Mouse (Mus musculus): ENCODE data around the gene Defb13. TPM values are rescaled to one million over a fixed set of nuclear protein-coding genes. Genes with fewer than 3 reads are reported as not detected.
"Not testable (repeated sequence)": the region's sequence is repeated elsewhere in the genome, so short reads cannot be mapped to it uniquely, and the experiment has no call there.

The Defb13 gene
- not detected in 2 replicates for polyA plus RNA-seq (2014; fragmentation: Nextera tagmentation; extraction: Ambion mirVana)

- H3K27ac ChIP-seq (ENCODE audit: low read depth, low read length), result no peak within 1 kb of the TSS
- WGBS, result 83% methylated on average over 6 of the region's 6 CpGs
- H3K9me3 ChIP-seq (ENCODE audit: control insufficient read depth, low read length), result no peaks in the 10 kb centered on the region
- no peak within 1 kb of the TSS for H3K4me2 ChIP-seq
- no peak for DNase-seq (ENCODE audit: low spot score, missing footprints)
- H3K9ac ChIP-seq (ENCODE audit: low read length), result no peak within 1 kb of the TSS
- H3K36me3 ChIP-seq (ENCODE audit: control insufficient read depth, insufficient read depth, low read length), result no peaks in the 10 kb centered on the region
- no peaks in the 10 kb centered on the region for H3K4me1 ChIP-seq (ENCODE audit: control insufficient read depth, insufficient read depth, low read length)
- no peaks in the 10 kb centered on the region for H3K27me3 ChIP-seq (ENCODE audit: control insufficient read depth, insufficient read depth, low read length)
- no peak within 1 kb of the TSS for H3K4me3 ChIP-seq (ENCODE audit: low read depth, low read length)
- ATAC-seq (ENCODE audit: low FRiP score), result no peak
Observed at GRCm38 (mm10) chr8:21946462-21946861, at the start of gene Defb13. Gene Defb13, plus strand, starts transcription at chr8:21946762.

GRCm38 (mm10) chr8:21906290-21906689 lies 40.3 kb upstream of the Defb13 start, which contains the start of gene Defb11:
Gene Defb11, minus strand, starts transcription at chr8:21906412.
- H3K4me3 ChIP-seq (ENCODE audit: low read depth, low read length); ATAC-seq (ENCODE audit: low FRiP score); H3K9me3 ChIP-seq (ENCODE audit: control insufficient read depth, low read length); H3K36me3 ChIP-seq (ENCODE audit: control insufficient read depth, insufficient read depth, low read length); H3K27ac ChIP-seq (ENCODE audit: low read depth, low read length); H3K27me3 ChIP-seq (ENCODE audit: control insufficient read depth, insufficient read depth, low read length); H3K4me1 ChIP-seq (ENCODE audit: control insufficient read depth, insufficient read depth, low read length); H3K4me2 ChIP-seq; DNase-seq (ENCODE audit: low spot score, missing footprints); H3K9ac ChIP-seq (ENCODE audit: low read length): not testable (repeated sequence)

GRCm38 (mm10) chr8:21911931-21912330 lies 34.6 kb upstream of the Defb13 start:
- no peak overlapping the region for H3K4me3 ChIP-seq (ENCODE audit: low read depth, low read length)
- no peak for ATAC-seq (ENCODE audit: low FRiP score)
- no peaks in the 10 kb centered on the region for H3K9me3 ChIP-seq (ENCODE audit: control insufficient read depth, low read length)
- H3K36me3 ChIP-seq (ENCODE audit: control insufficient read depth, insufficient read depth, low read length), result no peaks in the 10 kb centered on the region
- no peak overlapping the region for H3K4me2 ChIP-seq
- no peak overlapping the region for H3K27ac ChIP-seq (ENCODE audit: low read depth, low read length)
- no peaks in the 10 kb centered on the region for H3K4me1 ChIP-seq (ENCODE audit: control insufficient read depth, insufficient read depth, low read length)
- no peak for DNase-seq (ENCODE audit: low spot score, missing footprints)
- no peaks in the 10 kb centered on the region for H3K27me3 ChIP-seq (ENCODE audit: control insufficient read depth, insufficient read depth, low read length)
- 9% methylated on average over 1 of the region's 1 CpGs for WGBS
- no peak overlapping the region for H3K9ac ChIP-seq (ENCODE audit: low read length)

- H3K36me3 ChIP-seq (ENCODE audit: control insufficient read depth, insufficient read depth, low read length), result no peaks in the 10 kb centered on the region
- DNase-seq (ENCODE audit: low spot score, missing footprints) (no peak), ATAC-seq (ENCODE audit: low FRiP score) (no peak)
- no peak overlapping the region for H3K4me2 ChIP-seq
- no peaks in the 10 kb centered on the region for H3K4me1 ChIP-seq (ENCODE audit: control insufficient read depth, insufficient read depth, low read length)
- H3K9ac ChIP-seq (ENCODE audit: low read length), result no peak overlapping the region
- no peak overlapping the region for H3K4me3 ChIP-seq (ENCODE audit: low read depth, low read length)
- no peak overlapping the region for H3K27ac ChIP-seq (ENCODE audit: low read depth, low read length)
- WGBS, result 19% methylated on average over 2 of the region's 2 CpGs
- H3K27me3 ChIP-seq (ENCODE audit: control insufficient read depth, insufficient read depth, low read length), result no peaks in the 10 kb centered on the region
- no peaks in the 10 kb centered on the region for H3K9me3 ChIP-seq (ENCODE audit: control insufficient read depth, low read length)
Observed at GRCm38 (mm10) chr8:21912554-21912953, 34.0 kb upstream of the Defb13 start.

GRCm38 (mm10) chr8:21915625-21916024 lies 30.9 kb upstream of the Defb13 start:
- Histone ChIP-seq H3K9ac (ENCODE audit: low read length) (no peak overlapping the region), H3K4me3 (ENCODE audit: low read depth, low read length) (no peak overlapping the region), H3K9me3 (ENCODE audit: control insufficient read depth, low read length) (no peaks in the 10 kb centered on the region), H3K27ac (ENCODE audit: low read depth, low read length) (no peak overlapping the region), H3K4me1 (ENCODE audit: control insufficient read depth, insufficient read depth, low read length) (no peaks in the 10 kb centered on the region), H3K4me2 (no peak overlapping the region), H3K36me3 (ENCODE audit: control insufficient read depth, insufficient read depth, low read length) (no peaks in the 10 kb centered on the region), H3K27me3 (ENCODE audit: control insufficient read depth, insufficient read depth, low read length) (no peaks in the 10 kb centered on the region)
- 85% methylated on average over 3 of the region's 3 CpGs for WGBS
- DNase-seq (ENCODE audit: low spot score, missing footprints) (no peak), ATAC-seq (ENCODE audit: low FRiP score) (no peak)

GRCm38 (mm10) chr8:21930754-21931153 lies 15.8 kb upstream of the Defb13 start:
- not testable (repeated sequence) for H3K9ac ChIP-seq (ENCODE audit: low read length); DNase-seq (ENCODE audit: low spot score, missing footprints); H3K4me1 ChIP-seq (ENCODE audit: control insufficient read depth, insufficient read depth, low read length); H3K27ac ChIP-seq (ENCODE audit: low read depth, low read length); H3K27me3 ChIP-seq (ENCODE audit: control insufficient read depth, insufficient read depth, low read length); H3K4me2 ChIP-seq; H3K36me3 ChIP-seq (ENCODE audit: control insufficient read depth, insufficient read depth, low read length); H3K9me3 ChIP-seq (ENCODE audit: control insufficient read depth, low read length); H3K4me3 ChIP-seq (ENCODE audit: low read depth, low read length)
- 72% methylated on average over 3 of the region's 3 CpGs for WGBS
- ATAC-seq (ENCODE audit: low FRiP score), result 0 out of 2 replicates have a peak, but pooled peaks have one; percentile 55

- ATAC-seq (ENCODE audit: low FRiP score), result no peak
- H3K4me2 ChIP-seq, result no peak within 1 kb of the TSS
- H3K36me3 ChIP-seq (ENCODE audit: control insufficient read depth, insufficient read depth, low read length), result no peaks in the 10 kb centered on the region
- WGBS, result 92% methylated on average over 6 of the region's 6 CpGs
- no peak for DNase-seq (ENCODE audit: low spot score, missing footprints)
- H3K4me3 ChIP-seq (ENCODE audit: low read depth, low read length), result no peak within 1 kb of the TSS
- H3K4me1 ChIP-seq (ENCODE audit: control insufficient read depth, insufficient read depth, low read length), result no peaks in the 10 kb centered on the region
- no peak within 1 kb of the TSS for H3K27ac ChIP-seq (ENCODE audit: low read depth, low read length)
- H3K9me3 ChIP-seq (ENCODE audit: control insufficient read depth, low read length), result no peaks in the 10 kb centered on the region
- no peaks in the 10 kb centered on the region for H3K27me3 ChIP-seq (ENCODE audit: control insufficient read depth, insufficient read depth, low read length)
- H3K9ac ChIP-seq (ENCODE audit: low read length), result no peak within 1 kb of the TSS
Observed at GRCm38 (mm10) chr8:21932610-21933009, 14.0 kb upstream of the Defb13 start, which contains the start of gene Defb15. Gene Defb15, minus strand, starts transcription at chr8:21932710.

GRCm38 (mm10) chr8:21938052-21938451 lies 8.5 kb upstream of the Defb13 start, which contains the start of gene Defb35:
Gene Defb35, plus strand, starts transcription at chr8:21938352.
- WGBS, result 84% methylated on average over 4 of the region's 4 CpGs
- H3K36me3 ChIP-seq (ENCODE audit: control insufficient read depth, insufficient read depth, low read length); H3K27me3 ChIP-seq (ENCODE audit: control insufficient read depth, insufficient read depth, low read length); ATAC-seq (ENCODE audit: low FRiP score); H3K9ac ChIP-seq (ENCODE audit: low read length); H3K27ac ChIP-seq (ENCODE audit: low read depth, low read length); H3K4me3 ChIP-seq (ENCODE audit: low read depth, low read length); H3K9me3 ChIP-seq (ENCODE audit: control insufficient read depth, low read length); H3K4me2 ChIP-seq; DNase-seq (ENCODE audit: low spot score, missing footprints); H3K4me1 ChIP-seq (ENCODE audit: control insufficient read depth, insufficient read depth, low read length): not testable (repeated sequence)

GRCm38 (mm10) chr8:21947311-21948017 lies 902 bp downstream of the Defb13 start:
- Histone ChIP-seq H3K9ac (ENCODE audit: low read length) (no peak overlapping the region), H3K4me3 (ENCODE audit: low read depth, low read length) (no peak overlapping the region), H3K36me3 (ENCODE audit: control insufficient read depth, insufficient read depth, low read length) (no peaks in the 10 kb centered on the region), H3K9me3 (ENCODE audit: control insufficient read depth, low read length) (no peaks in the 10 kb centered on the region), H3K4me2 (no peak overlapping the region), H3K27me3 (ENCODE audit: control insufficient read depth, insufficient read depth, low read length) (no peaks in the 10 kb centered on the region), H3K4me1 (ENCODE audit: control insufficient read depth, insufficient read depth, low read length) (no peaks in the 10 kb centered on the region), H3K27ac (ENCODE audit: low read depth, low read length) (no peak overlapping the region)
- DNase-seq (ENCODE audit: low spot score, missing footprints) (no peak), ATAC-seq (ENCODE audit: low FRiP score) (no peak)
- 72% methylated on average over 9 of the region's 9 CpGs for WGBS
